Mouse (Mus musculus) liver, embryonic 14.5 days (tissue): ENCODE measurements at regions not wholly inside any gene's neighbourhood (a gene's known extent, or its start where the extent isn't known, plus 50 kb on each side); places are given as distances from the start of the nearest gene placed in this dataset.

Source experiments
- ATAC-seq: fragments of 200-750 bp; cut with Nextera tagmentation; 2 replicates; pipeline ENCODE4 v1.8.0; 2017; ENCODE audit warnings: moderate number of reproducible peaks, mild to moderate bottlenecking, moderate library complexity; ENCODE audit not compliant: insufficient read depth
- DNase-seq, 3 experiments: peaks; one replicate each; pipeline ENCODE4 v3.0.0-alpha.2; 2012 to 2013; ENCODE audit warnings: low read depth in 3 of 3, low spot score in 3 of 3
- H3K27ac ChIP-seq: fragments of 300-500 bp; sonication (generic); 2 replicates; pipeline ENCODE4 v1.5.1; 2014; ENCODE audit warnings: moderate library complexity, mild to moderate bottlenecking, control low read depth, inconsistent platforms
- H3K27me3 ChIP-seq: fragments of 300-500 bp; sonication (generic); 2 replicates; pipeline ENCODE4 v1.6.1; 2014; ENCODE audit warnings: mild to moderate bottlenecking, low read length, moderate library complexity; ENCODE audit not compliant: control insufficient read depth, insufficient read depth
- H3K36me3 ChIP-seq: fragments of 300-500 bp; sonication (generic); replicated peaks from 2 replicates; pipeline ENCODE4 v1.6.1; 2014; ENCODE audit warnings: low read depth; ENCODE audit not compliant: control insufficient read depth, insufficient read depth
- H3K4me1 ChIP-seq, 2 experiments: fragments of 200-500 bp in 1 of 2; fragments of 300-500 bp in 1 of 2; sonication (generic) in 1 of 2; replicated peaks; 2 replicates each; pipeline ENCODE4 v1.6.1; 2012 to 2014; ENCODE audit warnings: antibody characterized with exemption in 1 of 2, inconsistent platforms in 1 of 2, low read length in 1 of 2; ENCODE audit not compliant: control insufficient read depth in 2 of 2, insufficient read depth in 2 of 2
- H3K4me2 ChIP-seq: fragments of 300-500 bp; sonication (generic); 2 replicates; pipeline ENCODE4 v1.6.1; 2014; ENCODE audit warnings: low read depth, mild to moderate bottlenecking, control low read depth, moderate library complexity
- H3K4me3 ChIP-seq, 2 experiments: fragments of 200-500 bp in 1 of 2; fragments of 300-500 bp in 1 of 2; sonication (generic) in 1 of 2; 2 replicates each; pipeline ENCODE4 v1.5.1; 2012 to 2014; ENCODE audit warnings: low read depth in 2 of 2, low read length in 2 of 2, mild to moderate bottlenecking in 2 of 2, control low read depth in 1 of 2, inconsistent platforms in 1 of 2, moderate library complexity in 1 of 2; ENCODE audit not compliant: insufficient read depth in 1 of 2
- H3K9ac ChIP-seq: fragments of 300-500 bp; sonication (generic); replicated peaks from 2 replicates; pipeline ENCODE4 v1.6.1; 2014; ENCODE audit warnings: mild to moderate bottlenecking, control low read depth, moderate library complexity
- H3K9me3 ChIP-seq: fragments of 300-500 bp; sonication (generic); 2 replicates; pipeline ENCODE4 v1.6.1; 2016; ENCODE audit warnings: low read length, mixed read lengths; ENCODE audit not compliant: control insufficient read depth
- CTCF ChIP-seq: IDR thresholded peaks from 2 replicates; pipeline ENCODE4 v1.5.1; 2016; ENCODE audit warnings: antibody characterized with exemption, low read depth, control low read depth
- EP300 ChIP-seq: IDR thresholded peaks from 2 replicates; pipeline ENCODE4 v1.6.1; 2016; ENCODE audit warnings: antibody characterized with exemption, low read depth
- WGBS: fragments of 180-500 bp; shearing (Covaris S2); extraction: QIAGEN DNeasy Blood & Tissue Kit; methylation state at CpG from one replicate; pipeline ENCODE4 v1.1.7; 2014; ENCODE audit not compliant: insufficient replicate concordance; 5-methylcytosine and 5-hydroxymethylcytosine counted together

- H3K27me3 ChIP-seq = no peaks in the 10 kb centered on the region
- H3K4me2 ChIP-seq = no peak overlapping the region; the same call in 1 of the 2 replicates
- no peak overlapping the region for H3K27ac ChIP-seq
- TF ChIP-seq EP300 (no peak), CTCF (no peak)
- ATAC-seq = no peak
- H3K9me3 ChIP-seq = no peaks in the 10 kb centered on the region
- no peak for DNase-seq
- no peak overlapping the region for H3K9ac ChIP-seq
- WGBS = 66% methylated on average over 6 of the region's 6 CpGs
- H3K36me3 ChIP-seq = no peaks in the 10 kb centered on the region
- H3K4me1 ChIP-seq = no peaks in the 10 kb centered on the region
- no peak overlapping the region for H3K4me3 ChIP-seq
These were observed 110.2 kb downstream of the Rnd3 start for GRCm38 (mm10) chr2:51038685-51039084.

GRCm38 (mm10) chr2:51036995-51037394, 111.9 kb downstream of the Rnd3 start:
- Histone ChIP-seq H3K4me1 (no peaks in the 10 kb centered on the region), H3K27ac (no peak overlapping the region), H3K4me2 (no peak overlapping the region), H3K9me3 (no peaks in the 10 kb centered on the region), H3K4me3 (no peak overlapping the region), H3K36me3 (no peaks in the 10 kb centered on the region), H3K27me3 (no peaks in the 10 kb centered on the region), H3K9ac (no peak overlapping the region)
- ATAC-seq (no peak), DNase-seq (no peak)
- TF ChIP-seq EP300 = no peak
- TF ChIP-seq CTCF = no peak
- WGBS = 54% methylated on average over 5 of the region's 5 CpGs

GRCm38 (mm10) chr2:51036190-51036755, 112.6 kb downstream of the Rnd3 start:
- no peak for TF ChIP-seq EP300
- no peak for TF ChIP-seq CTCF
- ATAC-seq = no peak
- H3K4me1 ChIP-seq = no peaks in the 10 kb centered on the region
- WGBS = 60% methylated on average over 8 of the region's 8 CpGs
- no peak for DNase-seq
- H3K27me3 ChIP-seq = no peaks in the 10 kb centered on the region
- H3K27ac ChIP-seq = no peak overlapping the region
- H3K9me3 ChIP-seq = no peaks in the 10 kb centered on the region
- no peak overlapping the region for H3K4me2 ChIP-seq
- no peak overlapping the region for H3K9ac ChIP-seq
- no peaks in the 10 kb centered on the region for H3K36me3 ChIP-seq
- H3K4me3 ChIP-seq = no peak overlapping the region

- H3K4me2 ChIP-seq = no peak overlapping the region
- no peaks in the 10 kb centered on the region for H3K4me1 ChIP-seq
- no peak overlapping the region for H3K27ac ChIP-seq
- TF ChIP-seq EP300 = no peak
- no peak for TF ChIP-seq CTCF
- no peak for DNase-seq
- no peaks in the 10 kb centered on the region for H3K27me3 ChIP-seq
- H3K9ac ChIP-seq = no peak overlapping the region
- no peak overlapping the region for H3K4me3 ChIP-seq
- WGBS = 86% methylated on average over 7 of the region's 7 CpGs
- ATAC-seq = no peak
- no peaks in the 10 kb centered on the region for H3K36me3 ChIP-seq
- H3K9me3 ChIP-seq = no peaks in the 10 kb centered on the region
These were observed 115.0 kb downstream of the Rnd3 start for GRCm38 (mm10) chr2:51033881-51034280.

- H3K27me3 ChIP-seq = no peaks in the 10 kb centered on the region
- no peak for TF ChIP-seq EP300
- no peak for TF ChIP-seq CTCF
- WGBS = 53% methylated on average over 2 of the region's 2 CpGs
- no peak for ATAC-seq
- no peak overlapping the region for H3K4me3 ChIP-seq
- H3K4me1 ChIP-seq = no peaks in the 10 kb centered on the region
- no peaks in the 10 kb centered on the region for H3K36me3 ChIP-seq
- no peak overlapping the region for H3K4me2 ChIP-seq
- DNase-seq = no peak
- H3K9me3 ChIP-seq = no peaks in the 10 kb centered on the region
- H3K9ac ChIP-seq = no peak overlapping the region
- H3K27ac ChIP-seq = no peak overlapping the region
These were observed 126.4 kb downstream of the Rnd3 start for GRCm38 (mm10) chr2:51022479-51022878.

- Histone ChIP-seq H3K4me3 (no peak overlapping the region), H3K4me2 (no peak overlapping the region), H3K9me3 (no peaks in the 10 kb centered on the region), H3K9ac (no peak overlapping the region), H3K36me3 (no peaks in the 10 kb centered on the region), H3K27ac (no peak overlapping the region), H3K4me1 (no peaks in the 10 kb centered on the region), H3K27me3 (no peaks in the 10 kb centered on the region)
- 49% methylated on average over 5 of the region's 5 CpGs for WGBS
- ATAC-seq (no peak), DNase-seq (no peak)
- TF ChIP-seq CTCF = no peak
- TF ChIP-seq EP300 = no peak
These were observed 132.8 kb downstream of the Rnd3 start for GRCm38 (mm10) chr2:51016129-51016402.
